Mouse (Mus musculus) heart, adult 8-10 months (tissue): ENCODE results near the gene Arhgef11. TPM values are rescaled to one million over a fixed set of nuclear protein-coding genes. Genes with fewer than 3 reads are reported as not detected.

Experiments used
- DNase-seq: peaks from one replicate; pipeline ENCODE4 v3.0.0; 2022; ENCODE audit warnings: low spot score
- total RNA-seq, 4 experiments: library from RNA; stranded (reverse); gene quantifications; 2 replicates each; pipeline ENCODE4 v1.2.4; 2022

The Arhgef11 gene
- total RNA-seq, 4 experiments from 2014 or later: 19.6 to 21.4 (median 20.5) TPM

DNA sequence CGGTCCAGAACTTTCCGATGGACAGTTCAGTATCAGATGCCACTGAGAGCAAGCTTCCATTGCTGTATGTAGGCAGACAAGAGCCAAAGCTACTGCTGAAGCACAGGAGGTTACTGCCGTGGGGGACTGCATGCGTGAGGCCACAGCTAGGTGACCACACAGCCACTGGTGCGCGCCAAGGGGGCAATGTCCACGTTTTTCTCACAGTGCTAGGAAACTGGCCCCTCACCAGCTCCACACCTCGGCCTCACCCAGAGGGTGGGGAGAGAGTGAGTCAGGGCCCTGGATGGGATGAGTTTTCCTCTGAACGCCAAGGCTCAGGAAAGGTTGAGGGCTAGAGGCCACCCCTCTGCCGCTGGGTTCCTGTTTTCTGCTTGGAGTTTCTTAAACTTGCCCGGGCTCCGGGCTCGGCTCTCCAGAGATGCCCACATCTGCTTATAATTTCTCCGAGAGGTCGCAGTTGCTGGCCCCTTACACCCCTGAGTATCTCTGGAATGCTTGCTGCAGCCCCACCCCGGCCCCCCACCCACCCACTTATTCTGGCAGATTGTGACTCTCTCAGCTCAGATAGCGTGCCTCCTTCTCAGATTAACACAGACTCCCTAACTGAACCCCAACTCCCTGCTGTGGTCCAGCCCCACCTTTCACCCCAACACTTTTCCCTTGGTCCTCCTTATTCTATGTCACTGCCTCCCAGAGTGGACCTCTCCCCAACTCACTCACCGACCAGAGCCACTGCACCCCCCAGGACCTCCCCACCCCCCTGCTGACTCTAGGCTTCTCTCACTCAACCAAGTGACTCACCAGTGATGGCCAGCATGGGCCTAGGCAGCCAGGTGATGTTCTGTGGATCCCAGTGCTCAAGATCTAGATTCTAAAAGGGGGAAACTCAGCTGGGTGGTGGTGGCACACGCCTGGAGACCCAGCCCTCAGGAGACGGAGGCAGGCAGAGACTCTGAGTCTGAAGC, 144.3 kb downstream of the Arhgef11 start:
- no peak for DNase-seq

DNA sequence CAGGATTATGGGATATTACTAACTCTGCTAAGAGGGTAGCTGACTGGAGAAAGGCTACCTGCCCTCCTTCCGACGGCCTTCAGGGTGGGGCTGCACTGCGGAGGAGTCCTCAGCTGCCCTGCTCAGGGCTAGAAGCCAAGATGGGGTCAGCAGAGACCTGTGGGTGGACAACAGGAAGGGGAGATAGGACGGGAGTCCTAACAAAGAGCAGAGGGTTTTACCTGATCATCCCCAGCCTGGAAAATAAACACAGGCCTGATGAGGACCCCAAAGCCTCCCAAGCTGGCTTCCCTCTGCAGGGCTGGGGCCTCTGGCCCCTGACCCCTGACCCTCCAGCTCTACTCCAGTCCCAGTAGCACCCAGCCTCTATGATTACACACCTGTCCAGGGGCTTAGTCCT, 145.8 kb downstream of the Arhgef11 start:
- DNase-seq: no peak

DNA sequence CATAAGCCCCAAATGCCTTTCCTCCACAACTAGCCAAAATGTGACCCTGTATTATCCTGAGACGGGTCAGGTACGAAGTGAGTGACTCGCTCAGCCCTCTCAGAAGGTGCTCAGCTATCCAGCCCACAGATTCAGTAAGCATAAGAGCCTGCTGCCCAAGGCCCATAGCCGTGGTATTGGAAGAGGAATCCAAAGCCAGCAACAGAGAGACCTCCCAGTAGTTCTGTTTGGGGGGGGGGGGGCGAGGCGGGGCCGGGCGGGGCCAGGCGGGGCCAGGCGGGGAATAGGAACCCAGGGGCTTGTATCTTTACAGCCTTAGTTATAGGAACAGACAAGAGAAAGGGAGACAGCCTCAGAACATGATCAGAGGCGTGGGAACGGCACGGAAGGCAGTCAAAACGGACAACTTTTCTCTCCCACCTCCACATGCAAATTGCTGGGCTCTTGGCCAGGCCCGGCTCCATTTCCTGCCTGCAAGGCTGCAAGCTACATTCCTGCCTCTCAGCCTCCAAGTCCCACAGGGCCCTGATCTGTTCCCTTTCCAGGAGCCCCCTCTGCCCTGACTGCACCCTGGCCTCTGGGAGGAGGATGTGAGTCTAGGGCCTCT, 146.4 kb downstream of the Arhgef11 start:
- DNase-seq: peak; percentile 85

DNA sequence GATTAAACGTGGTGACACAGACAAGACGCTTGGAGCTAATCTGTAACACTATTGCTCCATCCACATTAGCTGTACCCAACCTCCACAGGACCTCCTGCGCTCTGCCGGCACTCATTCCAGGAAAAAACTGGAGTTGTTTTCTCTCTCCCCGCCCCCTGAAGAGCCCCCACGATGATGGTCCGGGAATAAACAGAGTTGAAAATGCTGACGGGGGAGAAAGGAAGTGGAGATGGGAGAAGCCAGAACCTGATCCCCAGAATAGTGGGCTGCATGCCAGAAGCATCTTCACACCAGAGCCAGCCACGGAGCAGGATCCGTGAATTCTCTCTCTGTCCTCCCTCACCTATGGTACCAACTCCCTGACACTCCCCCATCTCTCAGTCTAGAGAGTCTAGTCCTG, 147.1 kb downstream of the Arhgef11 start:
- no peak for DNase-seq

DNA sequence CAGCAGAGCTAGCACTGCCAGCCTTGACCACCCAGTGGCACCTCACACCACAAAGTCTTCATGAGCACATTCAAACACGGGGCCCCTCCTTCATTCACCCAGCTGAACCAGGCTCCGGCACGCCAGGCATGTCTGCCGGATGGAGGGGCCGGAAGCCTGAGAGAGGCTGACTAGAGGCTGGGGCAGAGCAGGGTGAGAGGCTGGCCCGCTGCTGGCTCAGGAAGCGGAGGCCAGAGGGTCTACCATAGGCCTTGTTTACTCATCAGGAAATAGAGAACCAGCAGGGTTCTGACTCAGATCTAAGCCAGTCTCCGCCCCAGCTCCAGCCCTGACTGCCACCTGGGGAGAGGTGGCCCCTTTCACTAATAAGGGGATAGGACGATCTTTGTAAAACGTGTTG, 147.7 kb downstream of the Arhgef11 start:
- peak; percentile 53 for DNase-seq

DNA sequence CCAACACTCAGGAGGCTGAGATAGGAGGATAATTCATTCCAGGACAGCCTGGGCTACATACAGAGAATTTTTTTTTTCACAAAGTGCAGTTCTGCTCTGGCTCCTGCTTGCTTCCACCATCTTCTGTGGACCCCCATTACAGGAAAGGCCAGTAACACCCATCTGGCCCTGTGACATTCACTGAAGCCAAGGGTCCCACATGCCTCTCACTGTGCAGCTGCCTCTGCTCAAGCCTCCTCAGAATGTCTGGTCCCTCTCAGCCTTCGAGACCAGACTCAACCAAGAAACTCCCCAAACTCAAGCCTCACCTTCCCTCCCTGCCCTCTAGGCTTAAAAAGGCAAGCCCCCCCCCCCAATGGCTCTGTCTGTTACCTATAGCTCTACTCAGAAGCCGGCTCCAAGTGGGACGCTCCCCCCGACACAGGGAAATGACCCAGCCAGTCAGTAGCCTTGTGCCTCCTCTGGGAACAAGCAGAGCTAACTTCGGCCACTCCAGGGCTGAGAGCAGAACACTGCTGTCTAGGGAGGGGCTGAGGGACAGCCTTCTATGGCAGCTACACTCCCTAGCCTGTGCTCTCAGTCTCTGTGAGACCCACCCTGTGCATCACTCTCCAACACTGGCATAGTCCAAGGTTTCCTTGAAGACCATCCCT, 148.4 kb downstream of the Arhgef11 start:
- DNase-seq: no peak

DNA sequence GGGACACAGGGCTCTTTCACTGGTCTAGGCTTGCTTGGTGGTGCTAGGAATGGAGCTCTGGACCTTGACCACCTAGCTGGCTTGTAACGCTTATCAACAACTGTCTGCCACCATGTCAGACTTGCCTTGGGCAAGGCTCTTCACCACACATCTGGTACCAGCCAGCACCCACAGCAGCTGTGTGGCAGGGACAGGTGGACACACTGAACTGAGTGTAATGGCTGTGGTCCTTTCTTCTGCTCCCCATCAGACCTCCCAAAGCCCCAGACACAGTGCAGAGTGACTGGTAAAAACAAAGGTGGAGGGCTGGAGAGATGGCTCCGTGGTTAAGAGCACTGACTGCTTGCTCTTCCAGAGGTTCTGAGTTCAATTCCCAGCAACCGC, 148.9 kb downstream of the Arhgef11 start:
- no peak for DNase-seq

DNA sequence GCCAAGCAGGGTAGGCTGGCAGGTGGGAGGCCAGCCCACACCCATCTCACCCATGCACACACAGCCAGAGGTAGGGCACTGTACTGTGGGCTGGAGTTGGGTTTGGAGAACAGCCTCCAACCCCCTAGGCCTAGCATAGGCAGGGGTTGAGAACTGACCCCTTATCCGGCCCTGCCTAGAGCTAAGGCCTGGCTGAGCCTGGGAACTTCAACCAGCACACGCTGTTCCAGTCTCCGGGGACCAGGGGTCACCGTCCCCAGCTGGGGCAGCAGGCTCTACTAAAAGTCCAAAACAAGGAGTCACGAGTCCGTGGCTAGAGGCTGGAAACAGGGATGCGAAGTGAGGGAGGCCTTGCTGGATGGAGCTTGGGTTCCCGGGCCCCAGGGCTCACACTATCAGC, 150.4 kb downstream of the Arhgef11 start:
- peak; percentile 60 for DNase-seq

DNA sequence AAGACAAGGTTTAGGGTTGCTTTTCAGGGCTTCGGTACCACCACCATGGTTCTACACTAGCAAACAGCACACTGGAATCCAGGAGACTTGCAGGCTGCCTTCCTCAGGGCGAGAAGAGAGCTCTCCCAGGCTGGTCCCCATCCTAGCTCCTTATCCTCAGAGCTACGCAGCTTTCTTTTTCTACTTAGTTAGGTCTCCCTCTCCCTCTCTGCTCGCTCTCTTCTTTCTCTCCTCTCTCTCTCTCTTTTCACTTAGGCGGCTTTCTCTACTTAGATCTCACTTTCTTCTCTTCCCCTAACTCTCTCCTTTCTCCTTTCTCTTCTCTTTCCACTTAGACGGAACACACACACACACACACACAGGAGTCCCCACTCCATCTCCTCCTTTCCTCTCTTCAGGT, 151.1 kb downstream of the Arhgef11 start:
- DNase-seq: no peak

DNA sequence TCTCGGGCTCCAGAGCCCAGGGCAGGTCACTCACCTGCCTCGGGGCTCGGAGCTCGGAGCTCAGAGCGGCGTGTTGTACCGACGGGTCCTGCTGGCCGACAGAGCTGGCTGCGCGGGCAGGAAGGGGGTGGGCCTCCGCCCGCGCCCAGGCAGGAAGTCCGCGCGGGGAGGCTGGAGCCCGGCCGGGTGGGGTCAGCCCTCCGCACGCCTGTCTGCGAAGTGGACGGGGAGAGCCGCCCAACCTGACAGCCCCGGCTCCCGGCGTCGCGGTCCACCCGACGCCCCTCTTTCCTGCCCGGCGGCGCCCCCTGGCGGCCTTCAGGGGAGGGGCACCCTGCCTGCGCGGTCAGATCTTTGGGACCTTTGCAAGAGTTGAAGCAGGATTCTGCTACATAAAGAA, 151.5 kb downstream of the Arhgef11 start:
- peak; percentile 85 for DNase-seq

DNA sequence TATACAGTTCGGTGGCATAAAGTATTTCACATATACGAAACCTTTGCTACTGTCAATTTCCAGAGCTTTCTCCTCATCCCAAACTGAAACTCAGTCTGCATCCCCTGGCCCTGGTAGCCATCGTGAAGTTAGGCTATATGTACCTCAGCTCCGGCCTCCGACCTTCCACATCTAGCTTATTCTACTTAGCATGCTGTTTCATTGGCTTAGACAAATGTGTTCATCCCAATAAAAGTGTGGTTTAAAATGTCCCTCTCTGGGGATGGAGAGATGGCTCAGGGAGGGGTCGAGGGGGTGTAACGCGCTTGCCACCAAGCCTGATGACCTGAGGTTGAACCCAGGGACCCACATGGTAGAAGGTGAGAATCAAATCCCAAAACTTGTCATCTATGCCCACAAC, 152.1 kb downstream of the Arhgef11 start:
- no peak for DNase-seq

DNA sequence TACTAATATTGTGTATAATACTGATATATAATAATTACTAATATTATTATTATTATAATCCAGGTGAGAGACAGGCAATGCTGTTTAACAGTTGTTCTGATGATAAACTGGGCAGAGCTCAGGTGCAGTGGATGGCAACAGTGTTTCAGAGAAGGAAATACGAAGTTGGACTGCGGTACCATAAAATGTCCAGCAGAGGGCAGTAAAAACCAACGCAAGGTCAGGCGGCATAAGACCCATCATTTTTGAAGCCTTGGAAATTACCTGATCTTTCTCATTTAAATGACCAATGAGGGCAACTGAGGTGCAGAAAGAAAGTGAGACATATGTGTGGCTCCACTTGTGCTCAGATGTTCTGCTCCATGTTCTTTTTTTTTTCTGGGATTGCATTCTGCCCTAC, 152.9 kb downstream of the Arhgef11 start:
- DNase-seq: peak; percentile 68

DNA sequence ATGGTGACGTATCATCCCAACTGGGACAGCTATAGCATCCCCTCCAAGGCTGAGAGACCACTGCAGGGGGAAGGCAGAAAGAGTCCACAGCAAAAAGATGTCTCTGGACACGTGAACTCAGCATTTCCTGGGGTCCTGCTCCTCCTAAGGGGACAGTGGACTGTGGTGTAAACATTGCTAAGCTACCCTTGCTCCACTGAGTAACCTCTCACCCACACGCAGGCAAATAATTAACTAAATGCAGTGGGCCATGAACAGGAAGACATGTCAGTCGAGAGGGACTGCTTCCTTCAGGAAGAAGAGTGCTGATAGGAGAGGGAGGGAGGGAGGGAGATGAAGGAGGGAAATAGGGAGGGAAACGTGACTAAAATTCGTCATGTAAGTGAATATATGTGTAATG, 153.7 kb downstream of the Arhgef11 start:
- DNase-seq: no peak

DNA sequence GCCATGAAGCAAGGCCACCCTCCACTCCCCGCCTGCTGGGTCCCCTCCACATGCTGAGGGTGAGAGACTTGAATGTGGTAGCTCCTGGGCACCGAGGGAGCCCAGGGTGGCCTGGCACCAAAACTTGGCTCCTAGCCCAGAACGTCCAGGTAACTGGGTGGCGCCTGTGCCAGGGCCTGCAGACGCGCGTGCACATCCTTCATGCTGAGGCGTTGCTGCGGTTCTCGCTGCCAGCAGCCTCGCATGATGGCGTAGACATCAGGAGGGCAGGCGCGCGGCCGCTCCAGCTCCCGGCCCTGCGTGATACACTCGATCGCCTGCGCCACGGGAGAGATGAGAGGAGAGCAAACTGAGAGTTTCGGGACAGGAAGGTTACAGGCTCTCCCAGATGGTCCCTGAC, 160.9 kb downstream of the Arhgef11 start:
- no peak for DNase-seq

DNA sequence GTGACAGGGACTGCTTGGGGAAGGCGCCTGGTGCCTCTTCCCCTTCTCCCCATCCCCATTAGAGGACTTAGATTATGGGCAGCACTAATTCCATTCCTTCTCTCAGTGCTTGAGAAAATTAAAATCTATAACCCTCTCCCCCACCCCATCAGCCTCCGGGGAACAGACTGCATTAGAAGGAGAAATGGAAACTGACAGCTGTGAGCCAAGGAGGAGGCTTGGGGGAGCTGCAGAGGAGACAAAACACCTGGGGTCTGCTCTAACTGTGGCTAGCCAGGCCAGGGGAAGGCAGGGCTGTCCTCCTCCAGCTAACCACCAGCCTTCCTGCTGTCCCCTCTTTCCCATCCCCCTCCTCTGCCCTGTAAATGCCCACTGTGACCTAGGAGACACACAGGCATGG, 161.7 kb downstream of the Arhgef11 start:
- DNase-seq: no peak

DNA sequence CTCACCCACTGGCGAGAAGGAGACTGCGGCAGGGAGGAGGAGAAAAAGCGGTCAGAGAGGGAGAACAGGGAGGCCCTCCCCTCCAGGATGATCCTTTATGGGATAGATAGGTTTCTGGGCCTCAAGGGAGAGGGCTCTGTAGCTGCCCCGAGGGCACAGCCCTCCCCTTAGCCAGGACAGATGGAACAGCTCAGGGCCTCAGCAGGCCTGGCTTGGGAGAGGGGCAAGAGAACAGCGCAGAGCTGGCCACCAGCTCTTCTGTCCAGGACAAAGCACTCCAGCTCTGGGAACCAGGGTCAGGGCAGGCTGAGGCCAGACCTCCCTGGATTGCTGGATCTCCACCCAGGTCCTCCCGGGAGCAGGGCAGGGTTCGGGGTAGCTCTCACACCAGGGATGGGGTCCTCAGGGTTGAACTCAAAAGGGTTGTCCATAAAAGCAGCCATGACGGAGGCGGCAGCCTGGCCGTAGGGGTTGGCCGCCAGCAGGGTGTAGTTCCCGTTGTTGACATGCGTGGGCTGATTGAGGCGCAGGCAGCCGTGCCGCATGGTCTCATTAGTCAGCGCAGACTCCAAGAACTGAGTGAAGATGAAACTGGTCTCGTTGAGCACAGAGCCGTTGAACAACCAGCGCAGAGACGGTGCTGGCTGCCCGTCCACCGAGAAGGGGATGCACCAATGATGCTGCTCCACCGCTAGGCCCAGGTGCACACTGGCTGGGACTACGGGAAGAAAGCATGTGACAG, 166.1 kb downstream of the Arhgef11 start:
- DNase-seq: no peak

DNA sequence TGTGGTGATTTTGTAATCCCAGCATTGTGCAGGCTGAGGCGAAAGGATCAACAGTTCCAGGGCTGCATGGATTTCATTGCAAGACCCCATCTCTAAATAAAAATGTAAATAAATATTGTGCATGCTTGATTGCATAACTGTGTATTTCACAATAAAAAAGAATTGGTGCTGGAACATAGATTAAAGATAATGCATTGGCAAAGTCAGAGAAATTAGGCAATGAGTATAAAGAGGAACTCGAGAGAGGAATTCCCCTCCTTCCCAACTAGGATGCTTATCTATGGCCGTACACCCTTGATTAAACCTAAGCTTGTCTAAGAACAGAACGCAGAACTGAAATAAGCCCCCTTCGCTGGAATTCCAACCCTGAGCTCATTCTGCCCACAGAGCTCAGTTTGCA, 167.8 kb downstream of the Arhgef11 start:
- no peak for DNase-seq

DNA sequence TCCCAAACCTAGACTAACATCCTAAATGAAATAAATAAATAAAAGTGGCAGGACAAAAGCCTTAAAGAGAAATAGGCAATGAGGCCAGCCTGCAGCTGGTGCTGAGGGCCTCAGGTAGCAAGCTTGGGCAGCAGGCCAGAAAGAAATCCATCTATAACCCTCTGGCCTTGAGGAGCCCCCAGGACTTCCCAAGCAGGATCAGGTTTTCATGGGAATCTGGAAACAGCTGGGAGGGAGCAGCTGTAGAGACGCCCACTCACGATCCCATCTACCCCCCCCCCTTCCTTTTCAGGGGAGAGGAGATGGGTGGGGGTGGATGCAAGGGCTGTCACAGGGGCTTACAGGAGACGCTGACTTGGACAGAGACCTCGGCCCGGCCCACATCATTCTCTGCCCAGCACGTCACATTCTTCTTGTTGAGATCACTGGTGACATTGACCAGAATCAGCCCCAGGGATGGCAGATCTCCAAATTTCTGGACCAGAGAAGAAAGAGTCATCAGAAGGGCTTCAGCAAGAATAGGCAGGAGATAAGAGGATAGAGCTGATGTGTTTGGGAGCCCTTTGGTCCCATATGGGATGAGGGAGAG, 168.4 kb downstream of the Arhgef11 start:
- DNase-seq: no peak
